ENCODE assay signal across 11 mouse cellular contexts in genomic region chr16:87307109-87307735, GRCm38 (mm10). TPM values are rescaled to one million over a fixed set of nuclear protein-coding genes. Genes with fewer than 3 reads are reported as not detected.
DNase-seq lines count a peak whose midpoint lies in the region; ATAC-seq lines count a peak whose summit lies in the region.
"Had no signal": no experiment of that assay in that cellular context is flagged by ENCODE, and none has a peak within 500 bp of the region (broad histone marks: within the 10 kb centered on the region; RNA-seq: fewer than 3 reads in every experiment).

No protein-coding gene starts in this region.

- H3K27me3 ChIP-seq in kidney, embryonic 16.5 days (ENCODE audit: insufficient read depth, low read length), result no peaks in the 10 kb centered on the region
- H3K27me3 ChIP-seq: megakaryocyte, embryonic 14.5 days had no signal

- no peaks in the 10 kb centered on the region for H3K4me1 ChIP-seq in kidney, embryonic 16.5 days (ENCODE audit: insufficient read depth, low read length)

- no peaks in the 10 kb centered on the region for H3K36me3 ChIP-seq in kidney, embryonic 16.5 days (ENCODE audit: insufficient read depth, low read length)

- no peaks in the 10 kb centered on the region for H3K9me3 ChIP-seq in kidney, embryonic 16.5 days (ENCODE audit: low read length)
- H3K9me3 ChIP-seq: megakaryocyte, embryonic 14.5 days had no signal

- H3K4me3 ChIP-seq in kidney, embryonic 16.5 days (ENCODE audit: low read length), result no peak overlapping the region
- H3K4me3 ChIP-seq: megakaryocyte, embryonic 14.5 days had no signal

- H3K4me2 ChIP-seq in kidney, embryonic 16.5 days (replicated peaks; ENCODE audit: low read depth, low read length), result no peak overlapping the region

- no peak for DNase-seq in kidney, adult 18-20 months
- DNase-seq in brain, adult 2 months (ENCODE audit: low read depth, low spot score), result peak; percentile 77
- peak; percentile 64 to 76 for DNase-seq in heart, postnatal 10 days
- DNase-seq in lung, postnatal 4 days, result peak; percentile 43 to 63
- DNase-seq in layer of hippocampus, adult 9-10 months (ENCODE audit: low spot score), result no peak
- DNase-seq in cerebellum, adult 9-11 months, result no peak
- DNase-seq: cerebellum, adult 2 months; gastrocnemius, postnatal 36 days had no signal

- H3K9ac ChIP-seq in kidney, embryonic 16.5 days (replicated peaks; ENCODE audit: low read length), result no peak overlapping the region

- 51% methylated on average over 10 of the region's 10 CpGs for WGBS in kidney, embryonic 16.5 days

- ATAC-seq in kidney, embryonic 16.5 days (ENCODE audit: low FRiP score, low TSS enrichment), result peak; percentile 61; the same call in 1 of the 2 replicates
- no peak for ATAC-seq in megakaryocyte progenitor cell, adult 5-6 weeks (replicated peaks; ENCODE audit: poor library complexity)

- intact Hi-C loops in heart, postnatal 10 days (cut with DNase I), result loop anchor here (5.0 kb wide), 2 partner anchors 45 kb away; partner anchors contain the start of gene N6amt1

- H3K27ac ChIP-seq in kidney, embryonic 16.5 days (ENCODE audit: low read length), result no peak overlapping the region

RNA-seq across cellular contexts. Expression of gene N6amt1, which starts 46.8 kb away (rescaled TPM):
- 26.5 and 28.1 TPM in 2 replicates for polyA plus RNA-seq in kidney, embryonic 16.5 days (2015; fragmentation: Nextera tagmentation; extraction: Ambion mirVana)
- total RNA-seq in heart, postnatal 10 days (2021), result 10 to 100 TPM; 25.4 to 27.2 TPM
- 13.8 and 18.7 TPM in 2 replicates for total RNA-seq in megakaryocyte progenitor cell, adult 5-6 weeks (2015)
- total RNA-seq in megakaryocyte progenitor cell, adult 5-6 weeks (2017), result 11.8 and 12.0 TPM in 2 replicates

Comparison
In these comparisons a context has a peak if more than half of its experiments do, and no peak if none do; other contexts are left out.
1. DNase-seq: peak in brain, adult 2 months (single experiment), heart, postnatal 10 days (2 of 2) and lung, postnatal 4 days (2 of 2); none in kidney, adult 18-20 months (single experiment), layer of hippocampus, adult 9-10 months (single experiment) and cerebellum, adult 9-11 months (single experiment).